Mouse (Mus musculus) CH12.LX (cell line): Measurements from ENCODE around the gene Lrfn4. TPM values are rescaled to one million over a fixed set of nuclear protein-coding genes. Genes with fewer than 3 reads are reported as not detected.

Source experiments
- DNase-seq: peaks from one replicate; pipeline ENCODE4 v3.0.0-alpha.2; 2013; ENCODE audit errors: extremely low read depth
- H3K27ac ChIP-seq: 2 replicates; pipeline ENCODE4 v1.5.1; 2012; ENCODE audit warnings: low read depth, mild to moderate bottlenecking, control low read depth, moderate library complexity; ENCODE audit not compliant: insufficient read depth
- H3K27me3 ChIP-seq: replicated peaks from 2 replicates; pipeline ENCODE3; 2012; ENCODE audit warnings: inconsistent platforms
- H3K36me3 ChIP-seq, 2 experiments: replicated peaks in 1 of 2; 2 replicates each; pipeline versions ENCODE3 to v1.6.1; 2012; ENCODE audit warnings: inconsistent platforms in 1 of 2, low read length in 1 of 2, mild to moderate bottlenecking in 1 of 2, mixed read lengths in 1 of 2, moderate library complexity in 1 of 2; ENCODE audit not compliant: control insufficient read depth in 1 of 2, insufficient read depth in 1 of 2
- H3K4me1 ChIP-seq, 2 experiments: 2 replicates each; pipeline ENCODE4 v1.6.1; 2012; ENCODE audit warnings: inconsistent platforms in 1 of 2, moderate library complexity in 1 of 2; ENCODE audit not compliant: insufficient read depth in 2 of 2, control insufficient read depth in 1 of 2
- H3K4me2 ChIP-seq: 2 replicates; pipeline ENCODE4 v1.6.1; 2012; ENCODE audit warnings: low read depth, mild to moderate bottlenecking, control low read depth; ENCODE audit not compliant: poor library complexity, insufficient read depth, severe bottlenecking
- H3K4me3 ChIP-seq, 3 experiments: fragments of 150-350 bp in 1 of 3; sonication (generic) in 1 of 3; replicated peaks in 1 of 3; 2 replicates each; pipeline versions ENCODE3 to v1.5.1; 2011 to 2012; ENCODE audit warnings: low read depth in 2 of 3, low read length in 2 of 3, mild to moderate bottlenecking in 2 of 3, moderate library complexity in 2 of 3, control low read depth in 1 of 3, improper control_type of control experiment in 1 of 3, inconsistent platforms in 1 of 3, mixed read lengths in 1 of 3; ENCODE audit not compliant: poor library complexity in 1 of 3
- H3K79me2 ChIP-seq: replicated peaks from 2 replicates; pipeline ENCODE4 v1.6.1; 2012; ENCODE audit warnings: mild to moderate bottlenecking, moderate library complexity; ENCODE audit not compliant: control insufficient read depth, poor library complexity, insufficient read depth, severe bottlenecking; ENCODE audit errors: extremely low read depth
- H3K9ac ChIP-seq: 2 replicates; pipeline ENCODE4 v1.6.1; 2012; ENCODE audit warnings: low read depth, mild to moderate bottlenecking, control low read depth, moderate library complexity; ENCODE audit not compliant: insufficient read depth
- H3K9me3 ChIP-seq: replicated peaks from 2 replicates; pipeline ENCODE3; 2012; ENCODE audit warnings: low read length, inconsistent platforms, mixed read lengths
- CHD2 ChIP-seq: IDR thresholded peaks from 2 replicates; pipeline ENCODE4 v1.6.1; 2011; ENCODE audit warnings: low read length, improper control_type of control experiment
- CTCF ChIP-seq, 2 experiments: IDR thresholded peaks in 1 of 2; conservative IDR thresholded peaks in 1 of 2; 2 replicates each; pipeline ENCODE4 v1.5.1; 2011 to 2012; ENCODE audit warnings: low read depth in 2 of 2, low read length in 2 of 2, improper control_type of control experiment in 1 of 2, inconsistent platforms in 1 of 2, mild to moderate bottlenecking in 1 of 2, moderate library complexity in 1 of 2
- E2F4 ChIP-seq: IDR thresholded peaks from 2 replicates; pipeline ENCODE4 v1.6.1; 2011; ENCODE audit warnings: low read depth, low read length, improper control_type of control experiment; ENCODE audit not compliant: insufficient replicate concordance
- EP300 ChIP-seq: IDR thresholded peaks from 2 replicates; pipeline ENCODE4 v1.6.1; 2011; ENCODE audit warnings: low read length, improper control_type of control experiment
- ETS1 ChIP-seq: conservative IDR thresholded peaks from 2 replicates; pipeline ENCODE4 v1.6.1; 2012; ENCODE audit warnings: low read depth, mild to moderate bottlenecking, inconsistent platforms, low read length, improper control_type of control experiment, moderate library complexity
- GABPA ChIP-seq: IDR thresholded peaks from 2 replicates; pipeline ENCODE4 v1.6.1; 2012; ENCODE audit warnings: low read depth, low read length, improper control_type of control experiment, inconsistent platforms; ENCODE audit not compliant: insufficient replicate concordance
- KAT2A ChIP-seq: IDR thresholded peaks from 2 replicates; pipeline ENCODE4 v1.6.1; 2012; ENCODE audit warnings: low read length, improper control_type of control experiment, inconsistent platforms; ENCODE audit not compliant: insufficient replicate concordance
- MAZ ChIP-seq: IDR thresholded peaks from 2 replicates; pipeline ENCODE4 v1.6.1; 2012; ENCODE audit warnings: low read depth, mild to moderate bottlenecking, inconsistent platforms, low read length, improper control_type of control experiment, moderate library complexity
- MEF2A ChIP-seq: IDR thresholded peaks from 2 replicates; pipeline ENCODE4 v1.6.1; 2014; ENCODE audit warnings: low read depth, mild to moderate bottlenecking, inconsistent platforms, low read length, improper control_type of control experiment, borderline replicate concordance
- MXI1 ChIP-seq: IDR thresholded peaks from 2 replicates; pipeline ENCODE4 v1.6.1; 2011; ENCODE audit warnings: mild to moderate bottlenecking, low read depth, low read length, improper control_type of control experiment
- MYC ChIP-seq: IDR thresholded peaks from 2 replicates; pipeline ENCODE4 v1.6.1; 2011; ENCODE audit warnings: low read depth, mild to moderate bottlenecking, improper control_type of control experiment, low read length
- NELFE ChIP-seq: IDR thresholded peaks from 2 replicates; pipeline ENCODE4 v1.6.1; 2011; ENCODE audit warnings: low read depth, low read length, improper control_type of control experiment
- NRF1 ChIP-seq: IDR thresholded peaks from 2 replicates; pipeline ENCODE4 v1.6.1; 2014; ENCODE audit warnings: low read depth, mild to moderate bottlenecking, inconsistent platforms, low read length, improper control_type of control experiment, moderate library complexity
- POLR2A ChIP-seq: IDR thresholded peaks from 2 replicates; pipeline ENCODE4 v1.6.1; 2011; ENCODE audit warnings: low read depth, mild to moderate bottlenecking, improper control_type of control experiment, low read length
- POLR2AphosphoS2 ChIP-seq: IDR thresholded peaks from 2 replicates; pipeline ENCODE4 v1.6.1; 2011; ENCODE audit warnings: low read depth, low read length, improper control_type of control experiment
- RCOR1 ChIP-seq: conservative IDR thresholded peaks from 2 replicates; pipeline ENCODE4 v1.6.1; 2012; ENCODE audit warnings: low read depth, mild to moderate bottlenecking, inconsistent platforms, low read length, improper control_type of control experiment
- SIN3A ChIP-seq: IDR thresholded peaks from 2 replicates; pipeline ENCODE4 v1.6.1; 2012; ENCODE audit warnings: low read length, improper control_type of control experiment, inconsistent platforms
- SMC3 ChIP-seq: IDR thresholded peaks from 2 replicates; pipeline ENCODE4 v1.6.1; 2011; ENCODE audit warnings: low read depth, low read length, improper control_type of control experiment
- TBP ChIP-seq: conservative IDR thresholded peaks from 2 replicates; pipeline ENCODE4 v1.6.1; 2011; ENCODE audit warnings: low read depth, low read length, improper control_type of control experiment
- TCF12 ChIP-seq: IDR thresholded peaks from 2 replicates; pipeline ENCODE4 v1.6.1; 2014; ENCODE audit warnings: low read depth, mild to moderate bottlenecking, inconsistent platforms, low read length, improper control_type of control experiment
- UBTF ChIP-seq: IDR thresholded peaks from 2 replicates; pipeline ENCODE4 v1.6.1; 2012; ENCODE audit warnings: low read depth, mild to moderate bottlenecking, inconsistent platforms, low read length, improper control_type of control experiment, moderate library complexity
- USF2 ChIP-seq: conservative IDR thresholded peaks from 2 replicates; pipeline ENCODE4 v1.6.1; 2011; ENCODE audit warnings: low read depth, low read length, improper control_type of control experiment
- ZC3H11A ChIP-seq: IDR thresholded peaks from 2 replicates; pipeline ENCODE4 v1.6.1; 2012; ENCODE audit warnings: low read depth, mild to moderate bottlenecking, inconsistent platforms, low read length, improper control_type of control experiment
- ZKSCAN1 ChIP-seq: IDR thresholded peaks from 2 replicates; pipeline ENCODE4 v1.6.1; 2012; ENCODE audit warnings: low read depth, inconsistent platforms, low read length, improper control_type of control experiment, borderline replicate concordance
- dilution Hi-C: fragments of 300-500 bp; cut with MboI; formaldehyde crosslinking; loops from 2 replicates; pipeline ENCODE4 v1.14.3; 2020; ENCODE audit warnings: low sequenced_read_pairs; ENCODE audit not compliant: extremely low pct_unique_long_range_greater_than_20kb, extremely low pct_ligation_motif_present
- in situ Hi-C: fragments of 300-500 bp; cut with MboI; formaldehyde crosslinking; loops from 3 replicates; pipeline ENCODE4 v1.14.3; 2019; ENCODE audit warnings: low sequenced_read_pairs, low pct_ligation_motif_present, low pct_unique_long_range_greater_than_20kb, mixed read lengths
- polyA plus RNA-seq: library from polyadenylated mRNA; unstranded; fragments of >175 nt; gene quantifications from 2 replicates; pipeline ENCODE4 v1.2.1, GENCODE M21; 2012; ENCODE audit warnings: low read depth; ENCODE audit not compliant: insufficient read length
- total RNA-seq, 2 experiments: library from RNA; depleted of rRNA; stranded (reverse); fragments of 300-350 nt in 1 of 2; fragments of >200 nt in 1 of 2; gene quantifications; 2 replicates each; pipeline ENCODE4 v1.2.3; 2012 to 2014

The Lrfn4 gene
- total and polyA plus RNA-seq, 3 experiments = 0.75 to 2.3 (median 1.9) TPM

DNA sequence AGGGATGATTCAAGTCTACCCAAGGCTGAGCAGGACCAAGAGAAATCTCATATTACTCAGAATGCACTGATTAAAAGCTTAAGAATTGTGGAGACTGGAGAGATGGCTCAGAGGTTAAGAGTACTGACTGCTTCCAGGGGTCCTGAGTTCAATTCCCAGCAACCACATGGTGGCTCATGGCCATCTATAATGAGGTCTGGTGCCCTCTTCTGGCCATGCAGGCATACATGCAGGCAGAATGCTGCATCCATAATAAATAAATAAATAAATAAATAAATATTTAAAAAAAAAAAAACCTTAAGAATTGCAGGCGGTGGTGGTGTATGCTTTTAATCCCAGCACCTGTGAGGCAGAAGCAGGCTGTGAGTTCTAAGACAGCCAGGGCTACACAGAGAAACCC, 42.2 kb downstream of the Lrfn4 start:
- peak; percentile 11 for DNase-seq
- H3K27me3 ChIP-seq = no peaks in the 10 kb centered on the region
- no peak overlapping the region for H3K4me3 ChIP-seq
- in situ Hi-C loops = no loop called here
- H3K79me2 ChIP-seq = no peaks in the 10 kb centered on the region
- TF ChIP-seq ZC3H11A = no peak
- TF ChIP-seq ZKSCAN1 = no peak
- peak; percentile 27; the same call in 1 of the 2 replicates for TF ChIP-seq SMC3
- peak in 1 of 2 experiments; percentile 41; a peak in 2 of 4 replicates for TF ChIP-seq CTCF (conservative IDR thresholded peaks at IDR 0.05 in 1 of 2, IDR thresholded peaks at IDR 0.05 in 1 of 2; ENCODE audit: low read depth in 2 of 2, low read length in 2 of 2)
- no peak for TF ChIP-seq GABPA
- H3K9me3 ChIP-seq = no peaks in the 10 kb centered on the region
- H3K4me2 ChIP-seq = no peak overlapping the region
- no peaks in the 10 kb centered on the region for H3K4me1 ChIP-seq
- no peak overlapping the region for H3K27ac ChIP-seq
- H3K9ac ChIP-seq = no peak overlapping the region
- no peaks in the 10 kb centered on the region for H3K36me3 ChIP-seq
- dilution Hi-C loops = no loop called here

DNA sequence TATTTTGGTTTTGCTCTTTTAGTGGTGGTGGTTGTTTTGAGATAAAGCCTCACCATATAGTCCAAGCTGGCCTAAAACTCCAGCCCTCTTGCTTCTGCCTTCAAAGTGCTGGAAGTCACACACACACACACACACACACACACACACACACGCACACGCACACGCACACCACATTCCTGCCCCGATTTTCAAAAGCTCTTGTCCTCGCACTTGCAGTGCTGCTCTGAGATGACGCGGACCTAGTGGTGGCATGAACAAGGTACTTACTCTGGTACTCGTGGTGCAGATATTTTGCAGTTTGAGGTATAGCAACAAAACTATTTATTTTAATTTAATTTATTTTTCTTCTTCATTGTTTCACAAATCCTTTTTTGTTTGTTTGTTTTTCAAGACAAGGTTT, 43.0 kb downstream of the Lrfn4 start:
- H3K36me3 ChIP-seq = no peaks in the 10 kb centered on the region
- H3K4me3 ChIP-seq = no peak overlapping the region
- dilution Hi-C loops = no loop called here
- H3K4me2 ChIP-seq = no peak overlapping the region
- no peaks in the 10 kb centered on the region for H3K79me2 ChIP-seq
- H3K27ac ChIP-seq = no peak overlapping the region
- no peak for DNase-seq
- H3K4me1 ChIP-seq = no peaks in the 10 kb centered on the region
- in situ Hi-C loops = no loop called here
- no peaks in the 10 kb centered on the region for H3K27me3 ChIP-seq
- H3K9ac ChIP-seq = no peak overlapping the region
- TF ChIP-seq ZKSCAN1 (no peak), MEF2A (no peak), MXI1 (no peak), POLR2A (no peak), EP300 (no peak), ZC3H11A (no peak), ETS1 (no peak), E2F4 (no peak), KAT2A (no peak)
- no peaks in the 10 kb centered on the region for H3K9me3 ChIP-seq

DNA sequence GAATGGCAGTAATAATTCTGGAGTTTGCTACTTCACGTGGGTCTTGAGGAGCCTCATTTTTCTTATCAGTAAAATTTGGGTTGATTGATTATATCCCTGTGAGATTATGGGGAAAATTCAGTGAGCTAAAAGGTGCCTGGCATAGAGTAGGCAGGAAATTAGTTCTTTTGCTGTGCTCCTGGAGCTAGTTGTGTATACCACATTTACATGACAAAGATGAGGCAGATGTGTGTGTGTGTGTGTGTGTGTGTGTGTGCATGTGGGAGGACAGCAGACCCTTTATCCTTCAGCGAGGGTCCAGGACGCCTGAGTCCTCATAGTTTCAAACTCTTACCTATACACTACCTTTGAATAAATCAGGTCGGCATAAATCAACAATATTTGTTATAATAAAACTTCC, 43.4 kb downstream of the Lrfn4 start:
- Histone ChIP-seq H3K4me1 (no peaks in the 10 kb centered on the region), H3K9ac (no peak overlapping the region), H3K9me3 (no peaks in the 10 kb centered on the region), H3K27me3 (no peaks in the 10 kb centered on the region), H3K27ac (no peak overlapping the region), H3K79me2 (no peaks in the 10 kb centered on the region), H3K36me3 (no peaks in the 10 kb centered on the region), H3K4me3 (no peak overlapping the region), H3K4me2 (no peak overlapping the region)
- in situ Hi-C loops (no loop called here), dilution Hi-C loops (no loop called here)
- no peak for TF ChIP-seq RCOR1
- no peak for TF ChIP-seq MYC
- TF ChIP-seq POLR2AphosphoS2 = no peak
- no peak for TF ChIP-seq USF2
- no peak for TF ChIP-seq CHD2
- no peak for TF ChIP-seq ZKSCAN1
- TF ChIP-seq EP300 = no peak
- no peak for TF ChIP-seq MEF2A
- no peak for TF ChIP-seq CTCF (conservative IDR thresholded peaks at IDR 0.05 in 1 of 2, IDR thresholded peaks at IDR 0.05 in 1 of 2; ENCODE audit: low read depth in 2 of 2, low read length in 2 of 2)
- TF ChIP-seq MXI1 = no peak
- no peak for TF ChIP-seq TBP
- no peak for TF ChIP-seq SMC3
- no peak for TF ChIP-seq POLR2A
- TF ChIP-seq MAZ = no peak
- TF ChIP-seq NRF1 = no peak
- no peak for TF ChIP-seq SIN3A
- TF ChIP-seq TCF12 = no peak
- no peak for TF ChIP-seq UBTF
- TF ChIP-seq NELFE = no peak
- no peak for DNase-seq
